Mouse (Mus musculus): Measurements from ENCODE around the gene Prkce.

The Prkce gene

GRCm38 (mm10) chr17:86514974-86515620, 347.5 kb downstream of the Prkce start:
- DNase-seq (ENCODE audit: low spot score in 2 of 2) = no peak

- DNase-seq (ENCODE audit: low spot score in 2 of 2) = no peak
Measured at GRCm38 (mm10) chr17:86516630-86517029, 349.0 kb downstream of the Prkce start.

DNA sequence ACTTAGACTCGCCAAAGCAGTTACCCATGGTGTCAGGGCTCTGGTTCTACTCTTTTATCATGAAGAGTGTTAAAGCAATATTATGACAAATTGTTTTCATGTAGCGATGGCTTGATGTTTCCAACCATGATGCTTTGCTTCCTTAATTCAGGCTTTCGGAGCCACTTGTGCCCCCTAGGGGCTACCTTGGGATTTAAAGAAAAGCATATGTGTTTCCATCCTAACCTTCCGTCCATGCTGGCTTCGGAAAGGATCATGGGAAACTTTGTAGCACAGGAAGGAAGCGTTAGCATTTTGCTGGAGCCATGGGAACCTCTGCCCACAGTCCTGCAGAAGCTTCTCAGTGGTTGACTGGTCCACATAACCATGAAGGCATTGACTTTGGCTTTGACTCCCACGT, 351.0 kb downstream of the Prkce start:
- no peak for DNase-seq (ENCODE audit: low spot score in 2 of 2)

- no peak for DNase-seq (ENCODE audit: low spot score in 2 of 2)
Measured at GRCm38 (mm10) chr17:86521252-86521651, 353.7 kb downstream of the Prkce start.

- no peak for DNase-seq (ENCODE audit: low spot score in 2 of 2)
Measured at GRCm38 (mm10) chr17:86522649-86523048, 355.1 kb downstream of the Prkce start.

GRCm38 (mm10) chr17:86523374-86523773, 355.8 kb downstream of the Prkce start:
- DNase-seq (ENCODE audit: low spot score in 2 of 2) = no peak

- no peak for DNase-seq (ENCODE audit: low spot score in 2 of 2)
Measured at GRCm38 (mm10) chr17:86523843-86524242, 356.3 kb downstream of the Prkce start.

GRCm38 (mm10) chr17:86525075-86525474, 357.5 kb downstream of the Prkce start:
- DNase-seq (ENCODE audit: low spot score in 2 of 2) = no peak

- no peak for DNase-seq (ENCODE audit: low spot score in 2 of 2)
Measured at GRCm38 (mm10) chr17:86526016-86526415, 358.4 kb downstream of the Prkce start.

DNA sequence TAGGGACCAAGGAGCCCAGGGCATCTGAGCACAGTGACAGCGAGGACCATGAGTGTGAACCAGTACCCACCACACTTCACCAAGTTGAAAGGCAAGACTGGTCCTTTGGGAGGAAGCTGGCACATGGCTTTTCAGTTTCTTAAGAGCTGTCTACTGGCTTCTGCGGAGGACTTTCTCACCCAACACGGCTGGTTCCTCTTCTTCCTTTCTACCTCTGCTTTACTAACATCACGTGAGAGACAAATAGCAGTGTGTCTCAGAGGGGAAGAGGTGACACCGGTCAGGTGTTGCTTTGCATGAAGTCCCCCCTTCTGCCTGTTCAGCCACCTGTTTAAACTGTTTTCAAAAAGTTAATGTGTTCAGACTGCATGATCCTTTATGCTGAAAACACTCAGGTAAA, 359.7 kb downstream of the Prkce start:
- no peak for DNase-seq (ENCODE audit: low spot score in 2 of 2)

DNA sequence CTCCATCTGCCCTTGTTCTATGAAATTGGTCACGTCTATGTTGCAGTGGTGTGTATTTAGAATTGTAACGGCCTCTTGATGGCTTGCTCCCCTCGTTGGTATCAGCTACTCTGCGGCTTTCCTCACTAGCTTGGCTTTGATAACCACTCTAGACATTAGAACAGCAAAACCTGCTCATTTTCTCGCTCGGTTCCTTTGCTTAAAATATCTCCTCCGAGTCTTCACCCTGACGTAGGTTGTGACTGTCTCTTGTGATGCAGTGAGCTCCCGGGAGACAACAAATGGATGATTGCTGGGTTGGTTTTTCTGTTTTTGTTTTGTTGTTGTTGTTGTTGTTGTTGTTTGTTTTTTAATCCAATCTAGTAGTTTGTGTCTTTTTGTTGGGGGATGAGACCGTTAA, 361.4 kb downstream of the Prkce start:
- no peak for DNase-seq (ENCODE audit: low spot score in 2 of 2)

DNA sequence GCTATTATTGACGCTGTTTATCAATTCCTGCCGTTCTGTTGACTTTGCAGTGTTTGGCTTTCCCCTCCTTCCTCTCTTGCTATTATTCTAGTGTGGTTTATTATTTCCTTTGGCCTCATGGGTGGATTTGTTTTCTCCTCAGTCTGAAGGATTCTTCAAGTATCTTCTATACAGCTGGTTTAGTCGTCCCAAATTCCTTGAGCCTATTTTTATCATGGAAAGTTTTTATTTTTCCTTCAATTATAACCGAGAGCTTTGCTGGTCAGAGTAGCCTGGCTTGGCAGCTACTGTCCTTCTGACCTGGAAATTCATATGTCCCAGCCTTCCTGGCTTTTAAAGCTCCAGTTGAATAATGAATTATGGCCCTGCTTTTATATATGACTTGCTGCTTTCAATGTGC, 361.8 kb downstream of the Prkce start:
- DNase-seq (ENCODE audit: low spot score in 2 of 2) = no peak

GRCm38 (mm10) chr17:86531231-86531630, 363.6 kb downstream of the Prkce start:
- DNase-seq (ENCODE audit: low spot score in 2 of 2) = no peak

- DNase-seq (ENCODE audit: low spot score in 2 of 2) = no peak
Measured at GRCm38 (mm10) chr17:86532783-86533548, 365.4 kb downstream of the Prkce start.

DNA sequence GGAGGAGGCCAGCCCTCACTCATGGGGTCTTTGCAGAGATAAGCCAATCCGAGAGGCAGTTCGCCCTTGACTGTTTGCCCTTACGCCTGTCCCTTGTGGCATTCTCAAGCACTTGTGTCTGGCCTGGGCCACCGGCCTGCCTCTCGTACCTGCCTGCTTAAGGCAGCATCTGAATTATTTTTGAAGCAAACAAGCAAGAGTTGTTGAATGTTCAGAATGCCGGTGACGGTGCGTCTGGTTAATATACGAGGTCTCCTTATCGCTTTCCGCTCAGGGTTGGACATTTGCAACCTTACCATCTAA, 365.9 kb downstream of the Prkce start:
- DNase-seq (ENCODE audit: low spot score in 2 of 2) = no peak

GRCm38 (mm10) chr17:86535096-86535495, 367.5 kb downstream of the Prkce start:
- no peak for DNase-seq (ENCODE audit: low spot score in 2 of 2)

DNA sequence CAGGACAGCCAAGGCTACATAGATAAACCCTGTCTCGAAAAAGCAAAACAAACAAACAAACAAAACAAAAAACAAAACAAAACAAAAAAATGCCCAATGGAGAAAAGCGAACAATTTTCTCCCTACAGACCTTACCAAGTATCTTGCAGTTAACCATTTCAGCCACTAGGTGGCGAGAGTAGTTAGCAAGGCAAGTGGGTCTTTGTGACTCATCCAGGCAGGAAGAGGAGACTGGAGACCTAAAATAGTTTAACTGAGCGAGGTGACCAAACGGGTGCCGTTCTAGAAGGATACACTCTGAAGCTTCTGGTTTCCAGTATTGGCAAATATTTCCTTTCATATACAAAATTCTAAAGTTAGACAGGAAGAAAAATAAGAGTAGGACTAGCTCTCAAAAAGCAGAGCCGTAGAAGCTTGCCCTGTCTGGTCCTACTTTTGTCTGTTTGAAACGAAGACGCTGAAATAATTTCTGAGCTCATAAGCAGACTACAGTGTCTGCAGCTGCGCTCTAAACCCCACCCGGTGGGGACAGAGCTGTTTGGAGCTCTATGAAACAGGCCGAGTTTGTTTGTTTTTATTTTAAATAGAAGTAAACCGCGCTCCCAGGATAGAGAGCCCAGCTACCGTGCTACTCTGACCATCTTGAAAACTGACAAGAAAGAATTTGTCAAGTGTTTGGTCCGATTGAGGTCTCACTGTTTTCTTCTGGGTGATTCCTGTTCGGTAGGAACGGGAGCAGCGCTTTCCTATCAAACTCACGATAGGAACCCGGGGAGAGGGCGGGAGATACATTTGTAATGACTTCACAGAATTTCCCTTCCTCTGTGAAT, 368.5 kb downstream of the Prkce start:
- DNase-seq (ENCODE audit: low spot score in 2 of 2) = peak; percentile 55 to 77

DNA sequence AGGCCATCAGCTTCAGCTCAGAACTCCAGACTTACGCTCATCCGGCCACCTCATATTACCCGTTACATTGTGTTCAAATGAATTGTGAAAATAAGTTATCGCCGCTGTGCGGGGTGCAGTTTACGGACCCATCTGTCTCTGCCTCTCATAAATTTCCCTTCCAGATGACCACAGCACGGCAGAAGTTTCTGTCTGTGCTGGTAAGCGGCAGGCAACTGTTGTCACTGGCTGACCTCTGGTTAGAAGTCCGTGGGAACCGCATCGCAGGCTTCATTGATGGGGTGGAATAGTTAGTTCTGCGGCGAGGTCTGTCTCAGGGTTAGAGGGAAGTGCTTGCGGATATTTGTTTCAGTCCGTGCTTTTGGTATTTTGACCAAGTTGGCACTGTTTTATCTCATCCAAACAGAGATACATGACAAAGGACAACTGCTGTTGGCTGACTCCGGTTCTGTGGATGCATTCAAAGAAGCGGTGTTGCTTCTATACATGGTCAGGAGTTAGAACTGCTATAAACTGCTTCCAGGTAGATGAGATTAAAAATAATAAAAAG, 372.4 kb downstream of the Prkce start:
- no peak for DNase-seq (ENCODE audit: low spot score in 2 of 2)

GRCm38 (mm10) chr17:86546529-86546928, 378.9 kb downstream of the Prkce start:
- no peak for DNase-seq (ENCODE audit: low spot score in 2 of 2)

- no peak for DNase-seq (ENCODE audit: low spot score in 2 of 2)
Measured at GRCm38 (mm10) chr17:86549128-86549527, 381.5 kb downstream of the Prkce start.

- no peak for DNase-seq (ENCODE audit: low spot score in 2 of 2)
Measured at GRCm38 (mm10) chr17:86551561-86551960, 384.0 kb downstream of the Prkce start.

- no peak for DNase-seq (ENCODE audit: low spot score in 2 of 2)
Measured at GRCm38 (mm10) chr17:86551995-86552394, 384.4 kb downstream of the Prkce start.
